ENCODE assay signal across 31 mouse cellular contexts in genomic region chr4:132527917-132528522, GRCm38 (mm10). TPM values are rescaled to one million over a fixed set of nuclear protein-coding genes. Genes with fewer than 3 reads are reported as not detected.
DNase-seq lines count a peak whose midpoint lies in the region; ATAC-seq lines count a peak whose summit lies in the region.
"Had no signal": no experiment of that assay in that cellular context is flagged by ENCODE, and none has a peak within 500 bp of the region (broad histone marks: within the 10 kb centered on the region; RNA-seq: fewer than 3 reads in every experiment).

No protein-coding gene starts in this region.

- ATAC-seq in embryonic facial prominence, embryonic 14.5 days (ENCODE audit: low read depth) = no peak
- ATAC-seq in common myeloid progenitor, adult 5-6 weeks (replicated peaks; ENCODE audit: low read depth, poor library complexity, severe bottlenecking) = peak; percentile 58
- 0 out of 2 replicates have a peak, but pooled peaks have one; percentile 4 for ATAC-seq in megakaryocyte, adult 5-6 weeks (ENCODE audit: poor library complexity, severe bottlenecking)
- ATAC-seq in hindbrain, embryonic 12.5 days (ENCODE audit: low FRiP score) = no peak
- no peak for ATAC-seq in forebrain, embryonic 12.5 days (ENCODE audit: low FRiP score)
- ATAC-seq: forebrain, postnatal 0 days; intestine, postnatal 0 days had no signal

- 86% methylated on average over 8 of the region's 8 CpGs for WGBS in embryonic facial prominence, embryonic 14.5 days
- whole genome bisulfite sequencing in embryonic facial prominence, embryonic 10.5 days = 93% methylated on average over 8 of the region's 8 CpGs
- 92% methylated on average over 8 of the region's 8 CpGs for WGBS in hindbrain, embryonic 12.5 days
- WGBS in forebrain, embryonic 12.5 days = 96% methylated on average over 8 of the region's 8 CpGs

- H3K36me3 ChIP-seq in embryonic facial prominence, embryonic 14.5 days (ENCODE audit: control insufficient read depth, insufficient read depth, low read length) = peaks cover 24% of the 10 kb centered on the region
- H3K36me3 ChIP-seq in embryonic facial prominence, embryonic 10.5 days (replicated peaks) = peaks cover 36% of the 10 kb centered on the region
- H3K36me3 ChIP-seq in hindbrain, embryonic 12.5 days = peaks cover 19% of the 10 kb centered on the region
- H3K36me3 ChIP-seq in forebrain, embryonic 12.5 days (replicated peaks) = peaks cover 20% of the 10 kb centered on the region

- DNase-seq in embryonic facial prominence, embryonic 14.5 days (ENCODE audit: low spot score) = peak; percentile 23
- DNase-seq in embryonic facial prominence, embryonic 10.5 days (ENCODE audit: low spot score) = no peak
- DNase-seq in 416B (ENCODE audit: low read depth) = peak; percentile 64
- DNase-seq in kidney, postnatal 10 days = no peak
- DNase-seq: adrenal gland, postnatal 25 days; cerebellum, adult 2 months; cerebellum, postnatal 25 days; forebrain, postnatal 0 days; gastrocnemius, postnatal 10 days; heart, adult 11 months; kidney, postnatal 25 days; lung, embryonic 14.5 days; lung, postnatal 14 days; right cerebral cortex, adult 18-20 months; right cerebral cortex, postnatal 4 days; thymus, adult 2 months; thymus, postnatal 36 days had no signal

- no peak overlapping the region for H3K9ac ChIP-seq in embryonic facial prominence, embryonic 14.5 days (ENCODE audit: low read depth, low read length)
- H3K9ac ChIP-seq in hindbrain, embryonic 12.5 days = no peak overlapping the region
- H3K9ac ChIP-seq in forebrain, embryonic 12.5 days = no peak overlapping the region
- H3K9ac ChIP-seq: embryonic facial prominence, embryonic 12.5 days; forebrain, postnatal 0 days; heart, embryonic 15.5 days; hindbrain, embryonic 14.5 days; lung, embryonic 14.5 days; midbrain, embryonic 12.5 days; neural tube, embryonic 12.5 days had no signal

- no peaks in the 10 kb centered on the region for H3K27me3 ChIP-seq in embryonic facial prominence, embryonic 14.5 days (replicated peaks; ENCODE audit: control insufficient read depth, insufficient read depth, low read length)
- H3K27me3 ChIP-seq in embryonic facial prominence, embryonic 10.5 days (replicated peaks; ENCODE audit: low read depth, poor library complexity, severe bottlenecking) = no peaks in the 10 kb centered on the region
- H3K27me3 ChIP-seq in hindbrain, embryonic 12.5 days = no peaks in the 10 kb centered on the region
- no peaks in the 10 kb centered on the region for H3K27me3 ChIP-seq in forebrain, embryonic 12.5 days
- H3K27me3 ChIP-seq: embryonic facial prominence, embryonic 12.5 days; heart, embryonic 15.5 days; midbrain, embryonic 12.5 days; neural tube, embryonic 12.5 days had no signal

- H3K27ac ChIP-seq in embryonic facial prominence, embryonic 14.5 days (replicated peaks; ENCODE audit: low read depth, low read length) = no peak overlapping the region
- H3K27ac ChIP-seq in embryonic facial prominence, embryonic 10.5 days (replicated peaks) = no peak overlapping the region
- H3K27ac ChIP-seq in hindbrain, embryonic 12.5 days = no peak overlapping the region
- no peak overlapping the region; the same call in 1 of the 2 replicates for H3K27ac ChIP-seq in forebrain, embryonic 12.5 days
- H3K27ac ChIP-seq: embryonic facial prominence, embryonic 12.5 days; heart, embryonic 10.5 days; heart, embryonic 15.5 days; hindbrain, embryonic 14.5 days; left cerebral cortex, adult 2 months; midbrain, embryonic 12.5 days; neural tube, embryonic 12.5 days had no signal

- no peaks in the 10 kb centered on the region for H3K9me3 ChIP-seq in embryonic facial prominence, embryonic 14.5 days (ENCODE audit: control insufficient read depth, low read length)
- H3K9me3 ChIP-seq in embryonic facial prominence, embryonic 10.5 days = no peaks in the 10 kb centered on the region
- no peaks in the 10 kb centered on the region for H3K9me3 ChIP-seq in hindbrain, embryonic 12.5 days (replicated peaks)
- H3K9me3 ChIP-seq in forebrain, embryonic 12.5 days = no peaks in the 10 kb centered on the region
- H3K9me3 ChIP-seq: embryonic facial prominence, embryonic 12.5 days; G1E; heart, embryonic 10.5 days; heart, embryonic 15.5 days; midbrain, embryonic 12.5 days; neural tube, embryonic 12.5 days had no signal

- no peak overlapping the region for H3K4me3 ChIP-seq in embryonic facial prominence, embryonic 14.5 days (ENCODE audit: low read depth, low read length)
- no peak overlapping the region for H3K4me3 ChIP-seq in embryonic facial prominence, embryonic 10.5 days
- H3K4me3 ChIP-seq in hindbrain, embryonic 12.5 days = no peak overlapping the region
- H3K4me3 ChIP-seq in forebrain, embryonic 12.5 days (replicated peaks) = no peak overlapping the region
- H3K4me3 ChIP-seq: embryonic facial prominence, embryonic 12.5 days; heart, embryonic 10.5 days; heart, embryonic 15.5 days; left cerebral cortex, adult 2 months; midbrain, embryonic 12.5 days; myocyte; neural tube, embryonic 12.5 days had no signal

- H3K4me2 ChIP-seq in embryonic facial prominence, embryonic 14.5 days (ENCODE audit: low read depth, low read length) = no peak overlapping the region
- H3K4me2 ChIP-seq in hindbrain, embryonic 12.5 days (replicated peaks) = no peak overlapping the region
- H3K4me2 ChIP-seq in forebrain, embryonic 12.5 days = no peak overlapping the region
- H3K4me2 ChIP-seq: embryonic facial prominence, embryonic 12.5 days; heart, embryonic 15.5 days; hindbrain, embryonic 14.5 days; lung, embryonic 14.5 days; midbrain, embryonic 12.5 days; neural tube, embryonic 12.5 days had no signal

- H3K4me1 ChIP-seq in embryonic facial prominence, embryonic 14.5 days (ENCODE audit: control insufficient read depth, insufficient read depth, low read length) = peaks cover 12% of the 10 kb centered on the region
- peaks cover 27% of the 10 kb centered on the region for H3K4me1 ChIP-seq in embryonic facial prominence, embryonic 10.5 days
- H3K4me1 ChIP-seq in hindbrain, embryonic 12.5 days = peaks cover 13% of the 10 kb centered on the region
- peaks cover 25% of the 10 kb centered on the region for H3K4me1 ChIP-seq in forebrain, embryonic 12.5 days

RNA-seq across cellular contexts. Expression of gene Atpif1, which starts 5.4 kb away (rescaled TPM):
- polyA plus RNA-seq in embryonic facial prominence, embryonic 14.5 days (2014; fragmentation: Nextera tagmentation; extraction: Ambion mirVana) = 984 and 996 TPM in 2 replicates
- 1,009 and 1,074 TPM in 2 replicates for polyA plus RNA-seq in embryonic facial prominence, embryonic 10.5 days (2016; fragmentation: Nextera tagmentation; extraction: Ambion mirVana)
- 1,728 and 2,046 TPM in 2 replicates for total RNA-seq in common myeloid progenitor, adult 5-6 weeks (2017)
- 240 and 279 TPM in 2 replicates for total RNA-seq in megakaryocyte, adult 5-6 weeks (2015)
- total RNA-seq in megakaryocyte, adult 5-6 weeks (2017) = 502 and 628 TPM in 2 replicates
- polyA plus RNA-seq in hindbrain, embryonic 12.5 days (2016; fragmentation: Nextera tagmentation; extraction: Ambion mirVana) = 1,136 and 1,234 TPM in 2 replicates
- 1,084 and 1,150 TPM in 2 replicates for polyA plus RNA-seq in forebrain, embryonic 12.5 days (2016; fragmentation: Nextera tagmentation; extraction: Ambion mirVana)

RNA-seq across cellular contexts. Expression of gene Dnajc8, which starts 7.3 kb away (rescaled TPM):
- polyA plus RNA-seq in embryonic facial prominence, embryonic 14.5 days (2014; fragmentation: Nextera tagmentation; extraction: Ambion mirVana) = 133 and 136 TPM in 2 replicates
- 222 TPM in 2 replicates for polyA plus RNA-seq in embryonic facial prominence, embryonic 10.5 days (2016; fragmentation: Nextera tagmentation; extraction: Ambion mirVana)
- total RNA-seq in common myeloid progenitor, adult 5-6 weeks (2017) = 412 and 457 TPM in 2 replicates
- total RNA-seq in megakaryocyte, adult 5-6 weeks (2015) = 113 and 122 TPM in 2 replicates
- total RNA-seq in megakaryocyte, adult 5-6 weeks (2017) = 368 and 380 TPM in 2 replicates
- polyA plus RNA-seq in hindbrain, embryonic 12.5 days (2016; fragmentation: Nextera tagmentation; extraction: Ambion mirVana) = 159 and 164 TPM in 2 replicates
- 188 and 201 TPM in 2 replicates for polyA plus RNA-seq in forebrain, embryonic 12.5 days (2016; fragmentation: Nextera tagmentation; extraction: Ambion mirVana)

RNA-seq across cellular contexts. Expression of gene Sesn2, which starts 17.7 kb away (rescaled TPM):
- 6.2 and 6.4 TPM in 2 replicates for polyA plus RNA-seq in embryonic facial prominence, embryonic 14.5 days (2014; fragmentation: Nextera tagmentation; extraction: Ambion mirVana)
- polyA plus RNA-seq in embryonic facial prominence, embryonic 10.5 days (2016; fragmentation: Nextera tagmentation; extraction: Ambion mirVana) = 12.3 and 13.3 TPM in 2 replicates
- 1.6 and 3.2 TPM in 2 replicates for total RNA-seq in common myeloid progenitor, adult 5-6 weeks (2017)
- total RNA-seq in megakaryocyte, adult 5-6 weeks (2015) = 7.4 TPM in 2 replicates
- 5.2 and 5.6 TPM in 2 replicates for total RNA-seq in megakaryocyte, adult 5-6 weeks (2017)
- 11.1 and 12.1 TPM in 2 replicates for polyA plus RNA-seq in hindbrain, embryonic 12.5 days (2016; fragmentation: Nextera tagmentation; extraction: Ambion mirVana)
- 7.6 and 11.3 TPM in 2 replicates for polyA plus RNA-seq in forebrain, embryonic 12.5 days (2016; fragmentation: Nextera tagmentation; extraction: Ambion mirVana)

RNA-seq across cellular contexts. Expression of gene Ptafr, which starts 35.8 kb away (rescaled TPM):
- 0.55 and 0.58 TPM in 2 replicates for polyA plus RNA-seq in embryonic facial prominence, embryonic 14.5 days (2014; fragmentation: Nextera tagmentation; extraction: Ambion mirVana)
- 0.28 and 0.44 TPM in 2 replicates for polyA plus RNA-seq in embryonic facial prominence, embryonic 10.5 days (2016; fragmentation: Nextera tagmentation; extraction: Ambion mirVana)
- total RNA-seq in common myeloid progenitor, adult 5-6 weeks (2017) = 2.1 TPM in 2 replicates
- 19.6 and 20.6 TPM in 2 replicates for total RNA-seq in megakaryocyte, adult 5-6 weeks (2015)
- 38.9 and 40.8 TPM in 2 replicates for total RNA-seq in megakaryocyte, adult 5-6 weeks (2017)
- 0.34 and 0.76 TPM in 2 replicates for polyA plus RNA-seq in hindbrain, embryonic 12.5 days (2016; fragmentation: Nextera tagmentation; extraction: Ambion mirVana)
- 0.40 and 0.45 TPM in 2 replicates for polyA plus RNA-seq in forebrain, embryonic 12.5 days (2016; fragmentation: Nextera tagmentation; extraction: Ambion mirVana)
- polyA plus RNA-seq: myocyte had no signal

Comparison
In these comparisons a context has a peak if more than half of its experiments do, and no peak if none do; other contexts are left out.
1. DNase-seq: peak in embryonic facial prominence, embryonic 14.5 days (single experiment) and 416B (single experiment); none in embryonic facial prominence, embryonic 10.5 days (single experiment) and kidney, postnatal 10 days (single experiment).
2. ATAC-seq: peak in common myeloid progenitor, adult 5-6 weeks (single experiment) and megakaryocyte, adult 5-6 weeks (single experiment); none in embryonic facial prominence, embryonic 14.5 days (single experiment), hindbrain, embryonic 12.5 days (single experiment) and forebrain, embryonic 12.5 days (single experiment).